Mouse (Mus musculus) midbrain, embryonic 11.5 days (tissue): ENCODE results near the gene Fgd6. TPM values are rescaled to one million over a fixed set of nuclear protein-coding genes. Genes with fewer than 3 reads are reported as not detected.
A peak's percentile ranks its signal among the peaks of the same experiment; 100 is the strongest.

Experiments used
- ATAC-seq: fragments of 200-750 bp; cut with Nextera tagmentation; 2 replicates; pipeline ENCODE4 v1.8.0; 2017; ENCODE audit warnings: moderate TSS enrichment, moderate library complexity; ENCODE audit not compliant: low FRiP score
- DNase-seq: peaks from one replicate; pipeline ENCODE4 v3.0.0; 2015; ENCODE audit warnings: low spot score; ENCODE audit errors: missing footprints
- H3K27ac ChIP-seq: fragments of 300-500 bp; sonication (generic); 2 replicates; pipeline ENCODE4 v1.5.1; 2014; ENCODE audit warnings: low read depth, low read length
- H3K27me3 ChIP-seq: fragments of 300-500 bp; sonication (generic); 2 replicates; pipeline ENCODE4 v1.6.1; 2014; ENCODE audit warnings: mild to moderate bottlenecking, low read length, moderate library complexity, mixed read lengths; ENCODE audit not compliant: control insufficient read depth, insufficient read depth
- H3K36me3 ChIP-seq: fragments of 300-500 bp; sonication (generic); 2 replicates; pipeline ENCODE4 v1.6.1; 2014; ENCODE audit warnings: mild to moderate bottlenecking, low read length, moderate library complexity, mixed read lengths; ENCODE audit not compliant: control insufficient read depth, insufficient read depth
- H3K4me1 ChIP-seq: fragments of 300-500 bp; sonication (generic); 2 replicates; pipeline ENCODE4 v1.6.1; 2014; ENCODE audit warnings: low read length; ENCODE audit not compliant: control insufficient read depth, insufficient read depth
- H3K4me2 ChIP-seq: fragments of 300-500 bp; sonication (generic); 2 replicates; pipeline ENCODE4 v1.6.1; 2014; ENCODE audit warnings: mild to moderate bottlenecking, moderate library complexity
- H3K4me3 ChIP-seq: fragments of 300-500 bp; sonication (generic); 2 replicates; pipeline ENCODE4 v1.5.1; 2014; ENCODE audit warnings: low read depth, low read length
- H3K9ac ChIP-seq: fragments of 300-500 bp; sonication (generic); 2 replicates; pipeline ENCODE4 v1.6.1; 2014; ENCODE audit warnings: low read length
- H3K9me3 ChIP-seq: fragments of 300-500 bp; sonication (generic); 2 replicates; pipeline ENCODE4 v1.6.1; 2016; ENCODE audit warnings: low read length; ENCODE audit not compliant: control insufficient read depth
- WGBS: fragments of 180-500 bp; shearing (Covaris S2); extraction: QIAGEN DNeasy Blood & Tissue Kit; methylation state at CpG from one replicate; pipeline ENCODE4 v1.1.7; 2014; 5-methylcytosine and 5-hydroxymethylcytosine counted together
- polyA plus RNA-seq: library from polyadenylated mRNA; unstranded; fragments of >200 nt; fragmentation: Nextera tagmentation; extraction: Ambion mirVana; gene quantifications from 2 replicates; pipeline ENCODE4 v1.2.1, GENCODE M21; 2014

Fgd6 gene
- polyA plus RNA-seq, 1 experiment from 2014 or later = 5.6 TPM

DNA sequence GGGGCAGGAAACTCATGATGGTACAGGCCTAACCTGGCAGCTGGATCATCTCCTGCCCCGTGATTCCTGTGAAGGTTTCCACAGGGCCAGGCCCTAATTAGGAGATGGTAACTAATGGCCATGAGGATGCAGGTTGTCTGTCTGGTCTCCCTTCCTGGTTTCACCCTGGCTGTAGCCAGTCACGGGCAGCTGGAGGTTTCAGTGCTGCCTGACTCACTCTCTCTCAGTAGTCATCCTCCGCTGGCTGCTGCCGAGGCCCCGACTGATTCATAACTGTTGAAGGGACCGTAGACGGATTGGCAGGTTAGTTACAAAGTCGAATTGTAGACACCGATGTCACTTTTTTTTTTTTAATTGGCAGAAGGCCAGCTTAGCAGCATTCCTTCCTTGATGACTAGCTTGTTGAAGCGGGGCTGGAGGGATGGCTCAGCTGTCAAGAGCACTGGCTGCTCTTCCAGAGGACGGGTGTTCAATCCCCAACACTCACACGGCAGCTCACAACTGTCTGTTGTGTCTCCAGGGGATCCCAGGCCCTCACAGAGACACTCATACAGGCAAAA is 81.1 kb downstream of the Fgd6 start:
- H3K27ac ChIP-seq = no peak overlapping the region
- H3K4me3 ChIP-seq = no peak overlapping the region
- H3K4me1 ChIP-seq = no peaks in the 10 kb centered on the region
- H3K9me3 ChIP-seq = no peaks in the 10 kb centered on the region
- ATAC-seq = no peak
- no peaks in the 10 kb centered on the region for H3K36me3 ChIP-seq
- no peaks in the 10 kb centered on the region for H3K27me3 ChIP-seq
- WGBS = 86% methylated on average over 12 of the region's 12 CpGs
- H3K4me2 ChIP-seq = no peak overlapping the region
- no peak for DNase-seq
- no peak overlapping the region for H3K9ac ChIP-seq

DNA sequence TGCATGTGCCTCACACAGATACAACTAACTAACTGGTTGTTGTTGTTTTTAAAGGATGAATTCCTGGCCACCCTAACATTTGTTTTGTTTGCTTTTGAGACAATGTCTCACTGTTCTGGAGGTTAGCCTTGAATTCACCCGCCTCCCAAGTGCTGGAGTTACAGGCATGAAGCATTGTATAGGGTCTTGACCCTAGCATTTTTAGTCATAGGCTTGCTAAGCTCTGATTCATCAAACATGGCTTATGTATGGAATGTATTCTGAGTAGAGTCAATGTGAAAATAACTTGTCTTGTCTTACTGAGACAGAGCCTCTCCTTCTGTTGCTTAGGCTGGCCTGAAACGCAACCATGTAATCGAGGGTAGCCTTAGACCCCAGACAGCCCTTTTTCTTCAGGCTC is 82.1 kb downstream of the Fgd6 start:
- ATAC-seq (no peak), DNase-seq (no peak)
- Histone ChIP-seq H3K9ac (no peak overlapping the region), H3K9me3 (no peaks in the 10 kb centered on the region), H3K27ac (no peak overlapping the region), H3K4me2 (no peak overlapping the region), H3K27me3 (no peaks in the 10 kb centered on the region), H3K4me1 (no peaks in the 10 kb centered on the region), H3K4me3 (no peak overlapping the region), H3K36me3 (no peaks in the 10 kb centered on the region)
- 91% methylated on average over 3 of the region's 3 CpGs for WGBS

DNA sequence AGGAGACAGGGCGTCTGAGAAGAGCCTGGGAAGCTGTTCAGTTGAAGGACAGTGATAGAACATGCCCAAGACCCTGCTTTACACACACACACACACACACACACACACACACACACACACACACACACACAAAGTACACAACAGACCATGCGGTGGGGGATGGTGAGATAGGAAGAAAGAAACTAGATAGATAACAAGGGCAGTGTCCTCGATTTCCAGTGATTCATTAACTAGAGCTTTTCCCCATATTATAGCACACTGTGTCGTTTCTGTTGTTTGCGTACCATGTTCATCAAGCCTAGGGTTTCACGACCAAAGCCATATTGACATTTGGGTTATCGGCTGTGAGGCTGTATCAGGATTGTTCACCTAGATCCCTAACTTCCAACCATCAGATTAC is 83.2 kb downstream of the Fgd6 start:
- Histone ChIP-seq H3K4me3 (no peak overlapping the region), H3K27ac (no peak overlapping the region), H3K9me3 (no peaks in the 10 kb centered on the region), H3K4me2 (no peak overlapping the region), H3K27me3 (no peaks in the 10 kb centered on the region), H3K9ac (no peak overlapping the region), H3K36me3 (no peaks in the 10 kb centered on the region), H3K4me1 (no peaks in the 10 kb centered on the region)
- WGBS = 92% methylated on average over 7 of the region's 7 CpGs
- DNase-seq (no peak), ATAC-seq (no peak)

DNA sequence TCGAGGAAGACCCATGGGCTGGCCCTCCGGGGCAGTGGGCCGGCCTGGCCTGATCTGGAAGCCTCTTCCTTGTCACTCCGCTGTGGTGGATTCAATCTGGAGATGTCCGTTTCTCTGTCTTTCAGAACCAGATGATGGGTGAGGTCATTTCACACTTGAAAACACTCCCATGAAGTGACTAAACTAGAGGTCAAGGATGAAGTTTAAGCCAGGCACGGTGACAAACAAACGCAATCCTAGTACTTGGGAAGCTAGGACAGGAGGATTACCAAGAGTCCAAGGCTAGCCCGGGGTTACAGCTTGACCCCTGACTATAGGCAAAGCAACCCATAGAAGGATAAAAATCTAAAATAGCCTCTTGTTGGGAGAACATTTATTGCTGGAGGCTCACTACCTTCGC is 84.9 kb downstream of the Fgd6 start:
- Histone ChIP-seq H3K4me3 (no peak overlapping the region), H3K27ac (no peak overlapping the region)
- WGBS = 92% methylated on average over 9 of the region's 9 CpGs

DNA sequence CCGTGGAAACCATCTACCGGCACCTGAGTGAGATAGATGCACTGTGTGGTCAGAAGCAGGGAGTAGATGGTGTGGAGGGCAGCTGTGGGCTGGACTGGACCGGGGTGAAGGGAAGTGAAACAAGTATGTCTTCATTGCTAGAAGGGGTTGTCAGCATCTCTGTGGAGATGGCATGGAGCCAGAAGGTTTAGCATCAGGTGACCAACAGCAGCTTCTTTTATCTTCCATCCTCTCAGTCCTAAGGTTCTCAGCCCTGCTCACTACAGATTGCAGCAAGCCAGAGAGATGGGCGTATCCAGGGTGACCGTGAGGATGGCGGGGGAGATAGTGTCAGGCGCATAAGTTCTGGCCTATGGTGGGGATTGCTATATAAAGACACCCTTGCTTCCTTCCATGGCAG is 86.8 kb downstream of the Fgd6 start:
- DNase-seq (no peak), ATAC-seq (no peak)
- Histone ChIP-seq H3K9me3 (no peaks in the 10 kb centered on the region), H3K27me3 (no peaks in the 10 kb centered on the region), H3K36me3 (no peaks in the 10 kb centered on the region), H3K4me3 (no peak overlapping the region), H3K27ac (no peak overlapping the region), H3K4me2 (no peak overlapping the region), H3K9ac (no peak overlapping the region), H3K4me1 (no peaks in the 10 kb centered on the region)
- 92% methylated on average over 7 of the region's 7 CpGs for WGBS

More for the DNA sequence above, 84.9 kb downstream of the Fgd6 start:
- ATAC-seq = no peak
- DNase-seq = no peak
- Histone ChIP-seq H3K36me3 (no peaks in the 10 kb centered on the region), H3K9ac (no peak overlapping the region), H3K4me1 (no peaks in the 10 kb centered on the region), H3K27me3 (no peaks in the 10 kb centered on the region), H3K4me2 (no peak overlapping the region), H3K9me3 (no peaks in the 10 kb centered on the region)

DNA sequence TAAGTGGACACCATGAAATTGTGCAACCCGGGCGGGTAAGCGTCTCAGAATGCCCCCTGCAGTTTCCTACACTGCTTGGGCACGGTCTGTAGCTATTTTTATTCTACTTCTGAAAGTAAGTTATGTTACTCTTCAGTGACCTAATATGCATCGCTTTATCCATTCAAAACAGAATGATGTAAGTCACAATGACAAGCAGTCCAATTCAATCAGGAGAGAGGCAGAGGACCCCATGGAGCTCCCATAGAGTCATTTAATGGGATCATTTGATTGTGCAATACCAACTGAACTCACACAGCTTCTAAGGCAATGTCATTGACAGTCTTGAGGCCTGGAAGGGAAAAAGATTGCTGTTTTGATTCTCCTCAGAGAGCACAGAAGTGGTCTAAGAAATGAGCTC is 87.8 kb downstream of the Fgd6 start:
- ATAC-seq (no peak), DNase-seq (no peak)
- H3K36me3 ChIP-seq = no peaks in the 10 kb centered on the region
- no peaks in the 10 kb centered on the region for H3K9me3 ChIP-seq
- no peak overlapping the region for H3K9ac ChIP-seq
- no peaks in the 10 kb centered on the region for H3K27me3 ChIP-seq
- WGBS = 90% methylated on average over 5 of the region's 5 CpGs
- H3K4me1 ChIP-seq = no peaks in the 10 kb centered on the region
- no peak overlapping the region for H3K4me2 ChIP-seq
- H3K4me3 ChIP-seq = no peak overlapping the region
- H3K27ac ChIP-seq = no peak overlapping the region

DNA sequence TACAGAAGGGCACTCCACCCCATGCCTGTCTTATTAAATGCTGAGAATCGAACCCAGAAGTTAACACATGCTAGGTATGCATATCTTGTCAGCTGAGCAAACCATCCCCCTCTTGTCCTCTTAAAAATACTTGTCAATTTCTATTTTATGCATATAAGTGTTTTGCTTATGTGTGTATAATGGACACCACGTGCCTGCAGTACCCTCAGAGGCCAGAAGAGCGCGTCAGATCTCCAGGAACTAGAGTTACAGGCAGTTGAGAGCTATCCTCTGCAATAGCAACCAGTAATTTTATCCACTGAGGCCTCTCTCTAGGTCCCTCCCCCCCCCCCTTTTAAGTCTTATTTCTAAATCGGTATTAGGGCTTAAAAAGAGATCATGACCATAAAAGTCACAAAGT is 88.6 kb downstream of the Fgd6 start:
- Histone ChIP-seq H3K4me3 (no peak overlapping the region), H3K27ac (no peak overlapping the region), H3K4me2 (no peak overlapping the region), H3K4me1 (no peaks in the 10 kb centered on the region), H3K9me3 (no peaks in the 10 kb centered on the region), H3K9ac (no peak overlapping the region), H3K27me3 (no peaks in the 10 kb centered on the region), H3K36me3 (no peaks in the 10 kb centered on the region)
- DNase-seq = peak; percentile 89
- no peak for ATAC-seq
- WGBS = 75% methylated on average over 5 of the region's 5 CpGs

DNA sequence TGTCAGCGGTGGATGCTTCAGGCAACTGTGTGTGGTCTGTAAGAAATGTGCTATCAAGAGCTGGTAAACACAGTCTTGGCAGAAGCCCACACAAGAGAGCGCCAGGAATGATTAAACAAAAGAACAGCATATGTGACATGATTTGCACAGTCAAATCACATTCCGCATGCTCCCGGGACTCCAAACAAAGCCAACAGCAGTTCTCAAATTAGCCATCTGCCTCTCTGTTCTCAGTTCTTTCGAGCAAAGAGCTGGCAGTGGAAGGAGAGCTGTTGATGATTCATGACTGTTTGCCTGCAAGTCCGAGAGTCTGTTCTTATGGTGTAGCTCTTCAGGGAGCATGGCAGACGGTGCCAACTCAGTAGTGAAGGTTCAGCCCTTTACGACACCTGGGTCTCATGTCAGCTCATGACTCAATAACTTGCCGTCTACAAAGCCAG is 93.9 kb downstream of the Fgd6 start:
- DNase-seq = no peak

DNA sequence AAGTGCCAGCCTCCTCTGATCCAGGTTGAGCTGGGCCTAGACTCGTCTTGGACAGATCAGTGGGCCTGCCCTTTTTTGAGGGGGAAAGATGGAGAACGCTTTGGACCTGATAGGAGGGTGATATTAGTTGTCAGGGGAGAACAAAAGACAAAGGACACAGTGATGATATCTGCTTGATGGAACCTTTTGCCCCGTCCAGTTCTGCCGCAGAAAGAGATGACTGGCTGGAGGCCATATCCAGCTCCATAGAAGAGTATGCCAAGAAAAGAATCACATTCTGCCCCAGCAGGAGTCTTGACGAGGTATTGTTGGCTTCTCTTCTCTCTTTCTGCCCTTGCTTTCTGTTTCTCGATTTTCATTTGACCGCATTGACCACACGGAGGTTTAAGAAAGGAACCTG is 97.3 kb downstream of the Fgd6 start:
- no peak overlapping the region for H3K4me2 ChIP-seq

More for the DNA sequence above, 93.9 kb downstream of the Fgd6 start:
- Histone ChIP-seq H3K27ac (peak overlapping the region; percentile 16; the same call in 1 of the 2 replicates), H3K27me3 (no peaks in the 10 kb centered on the region), H3K9ac (no peak overlapping the region), H3K9me3 (no peaks in the 10 kb centered on the region), H3K36me3 (no peaks in the 10 kb centered on the region), H3K4me1 (no peaks in the 10 kb centered on the region), H3K4me3 (no peak overlapping the region), H3K4me2 (no peak overlapping the region)
- peak; percentile 62 for ATAC-seq
- WGBS = 66% methylated on average over 9 of the region's 9 CpGs

More for the DNA sequence above, 97.3 kb downstream of the Fgd6 start:
- DNase-seq (no peak), ATAC-seq (no peak)
- no peak overlapping the region for H3K27ac ChIP-seq
- no peaks in the 10 kb centered on the region for H3K27me3 ChIP-seq
- 89% methylated on average over 8 of the region's 8 CpGs for WGBS
- no peaks in the 10 kb centered on the region for H3K4me1 ChIP-seq
- no peak overlapping the region for H3K9ac ChIP-seq
- no peaks in the 10 kb centered on the region for H3K9me3 ChIP-seq
- no peaks in the 10 kb centered on the region for H3K36me3 ChIP-seq
- H3K4me3 ChIP-seq = no peak overlapping the region
